Mouse (Mus musculus): Measurements from ENCODE around the gene Use1.
A peak's percentile ranks its signal among the peaks of the same experiment; 100 is the strongest.

Use1 gene

GRCm38 (mm10) chr8:71402446-71402964, 35.9 kb downstream of the Use1 start:
- no peak for DNase-seq (ENCODE audit: low read depth)

DNA sequence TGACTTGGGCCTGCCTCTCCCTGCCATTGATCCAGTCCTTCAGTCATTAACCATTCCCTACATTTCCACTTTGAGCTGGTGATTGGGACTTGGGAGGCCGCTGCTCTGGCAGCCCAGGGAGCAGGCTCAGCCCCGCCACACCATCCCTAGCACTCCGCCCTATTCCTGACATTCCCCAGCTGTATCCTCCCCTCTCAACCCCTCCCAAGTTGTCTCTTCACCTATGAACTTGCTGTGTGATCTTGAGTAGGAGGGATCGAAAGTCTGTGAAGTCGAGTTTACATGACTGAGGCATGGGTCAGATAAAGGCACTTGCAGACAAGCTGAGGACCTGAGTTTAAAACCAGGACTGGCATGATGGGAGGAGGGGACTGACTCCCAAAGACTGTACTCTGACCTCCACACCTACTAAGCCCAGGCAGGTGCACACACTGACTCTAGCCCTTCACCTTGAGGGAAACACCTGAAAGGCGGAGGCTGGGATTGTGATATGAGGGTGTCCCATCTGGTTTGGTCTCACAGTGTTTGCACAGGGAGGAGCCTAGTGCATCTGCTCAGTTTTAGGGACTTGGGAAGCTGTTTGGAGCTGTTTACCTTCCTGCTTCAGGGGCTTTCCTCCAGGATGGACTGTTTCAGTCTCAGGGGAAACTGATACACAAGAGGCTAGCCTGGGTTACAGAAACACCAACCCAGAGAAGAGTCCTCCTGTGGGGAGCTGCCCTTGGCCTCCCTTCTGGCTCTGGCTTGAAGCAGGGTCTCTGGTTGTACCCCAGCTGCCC, 36.6 kb downstream of the Use1 start:
- no peak for DNase-seq (ENCODE audit: low read depth)

- no peak for DNase-seq (ENCODE audit: low read depth)
Observed at GRCm38 (mm10) chr8:71404011-71404410, 37.4 kb downstream of the Use1 start.

DNA sequence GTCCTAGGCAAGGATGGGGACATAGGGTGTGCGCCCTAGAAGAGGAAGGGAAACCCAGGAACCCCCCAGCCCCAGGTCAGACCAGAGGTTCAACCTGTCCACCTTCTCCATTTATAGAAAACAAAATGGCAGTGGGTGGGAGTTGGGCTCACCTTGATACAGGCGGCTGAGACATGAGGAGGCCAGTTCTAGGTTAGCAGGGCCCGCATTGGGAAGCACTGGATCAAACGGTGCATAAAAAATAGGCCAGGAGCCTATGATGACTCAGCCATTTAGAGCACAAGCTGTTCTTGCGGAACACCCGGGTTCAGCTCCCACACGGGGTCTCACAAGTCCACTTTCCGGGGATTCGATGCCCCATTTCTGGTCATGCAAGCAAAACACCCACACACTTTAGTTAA, 38.3 kb downstream of the Use1 start:
- peak; percentile 77 for DNase-seq (ENCODE audit: low read depth)

GRCm38 (mm10) chr8:71405401-71406098, 38.9 kb downstream of the Use1 start, which contains the start of gene Ankle1:
Ankle1 (plus strand) TSS chr8:71406010.
- peak; percentile 96 for DNase-seq (ENCODE audit: low read depth)

- DNase-seq (ENCODE audit: low read depth): peak; percentile 88
Observed at GRCm38 (mm10) chr8:71406099-71407015, 39.7 kb downstream of the Use1 start.

GRCm38 (mm10) chr8:71407441-71407840, 40.8 kb downstream of the Use1 start:
- DNase-seq (ENCODE audit: low read depth): no peak

DNA sequence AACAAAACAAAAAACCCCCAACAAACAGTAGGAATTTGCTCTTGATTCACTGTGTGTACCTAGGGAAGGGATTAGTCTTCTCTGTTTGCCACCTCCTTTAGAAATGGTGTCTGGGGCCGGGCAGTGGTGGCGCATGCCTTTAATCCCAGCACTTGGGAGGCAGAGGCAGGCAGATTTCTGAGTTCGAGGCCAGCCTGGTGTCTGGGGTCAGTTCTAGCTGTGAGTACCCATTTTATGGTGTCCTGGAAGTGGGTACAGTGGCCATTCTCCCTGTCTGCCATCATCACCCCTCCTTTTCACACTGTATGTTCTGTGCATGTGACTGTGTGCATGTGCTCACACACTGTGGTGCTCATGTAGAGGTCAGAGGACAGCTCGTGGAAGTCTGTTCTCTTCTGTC, 41.6 kb downstream of the Use1 start:
- DNase-seq (ENCODE audit: low read depth): no peak

DNA sequence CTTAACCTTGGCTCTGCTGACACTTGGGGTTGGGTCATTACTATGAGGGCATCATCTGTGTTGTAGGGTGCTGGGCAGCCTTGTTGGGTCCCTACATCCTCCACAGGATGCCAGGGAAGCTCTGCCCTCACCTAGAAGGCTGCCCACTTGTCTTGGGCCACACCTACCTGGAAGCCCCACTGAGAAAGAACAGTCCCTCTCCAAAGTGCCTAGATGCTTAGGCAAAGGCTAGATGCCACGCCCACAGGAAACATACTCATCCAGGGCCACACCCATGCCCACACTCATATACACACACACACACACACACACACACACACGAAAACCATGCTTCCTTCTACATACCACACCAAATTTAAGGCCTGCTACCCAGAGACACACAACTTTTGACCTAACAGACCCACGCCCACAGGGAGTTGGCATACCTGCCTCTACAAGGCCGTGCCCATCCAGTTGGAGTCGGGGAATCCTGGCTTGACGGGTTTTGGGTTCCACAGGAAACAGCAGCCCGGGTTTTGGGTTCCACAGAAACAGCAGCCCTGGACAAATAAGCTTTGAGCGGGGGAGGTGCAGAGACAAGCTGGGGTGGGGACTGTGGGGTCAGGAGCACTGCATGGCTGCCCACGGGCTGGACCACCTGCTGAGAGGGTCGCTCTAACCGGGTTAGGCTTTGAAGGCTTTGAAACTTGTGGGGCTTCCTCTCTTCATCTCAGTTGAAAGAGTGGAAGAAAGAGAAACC, 45.1 kb downstream of the Use1 start:
- DNase-seq (ENCODE audit: low read depth): peak; percentile 83
